In genomic region chr3:60928910-60929309, GRCm38 (mm10) we compare ENCODE assay signal across 20 mouse cellular contexts.
DNase-seq lines count a peak whose midpoint lies in the region; ATAC-seq and TF ChIP-seq lines count a peak whose summit lies in the region.
"Had no signal": no experiment of that assay in that cellular context is flagged by ENCODE, and none has a peak within 500 bp of the region (broad histone marks: within the 10 kb centered on the region; RNA-seq: fewer than 3 reads in every experiment).

No protein-coding gene starts in this region.

- H3K27ac ChIP-seq in kidney, adult 2 months (ENCODE audit: insufficient read depth, low read depth, low read length): no peak overlapping the region
- H3K27ac ChIP-seq: heart, adult 2 months; hindbrain, embryonic 13.5 days; kidney, postnatal 0 days; left cerebral cortex, adult 2 months; midbrain, embryonic 13.5 days had no signal

- no peak for TF ChIP-seq POLR2A in kidney, adult 2 months (IDR thresholded peaks at IDR 0.05; ENCODE audit: low read depth, low read length)

- DNase-seq in kidney, adult 2 months: peak; percentile 0
- no peak for DNase-seq in kidney, adult 8-10 months
- peak; percentile 1 for DNase-seq in lung, postnatal 36 days
- DNase-seq in lung, postnatal 14 days: no peak
- no peak for DNase-seq in spleen, adult 12 weeks (ENCODE audit: low spot score)
- DNase-seq in layer of hippocampus, adult 9-11 months: no peak
- DNase-seq: adrenal gland, adult 8-10 months; cerebellum, adult 8-10 months; forebrain, postnatal 0 days; gastrocnemius, postnatal 14 days; heart, adult 2 months; heart, postnatal 36 days; kidney, adult 11 months; thymus, adult 2 months had no signal

- no peaks in the 10 kb centered on the region for H3K27me3 ChIP-seq in kidney, adult 2 months (replicated peaks; ENCODE audit: control insufficient read depth, insufficient read depth, low read length)
- H3K27me3 ChIP-seq: hindbrain, embryonic 13.5 days; megakaryocyte, embryonic 14.5 days; midbrain, embryonic 13.5 days had no signal

- ATAC-seq in megakaryocyte, adult 5-6 weeks (ENCODE audit: poor library complexity, severe bottlenecking): peak; percentile 96
- ATAC-seq: forebrain, postnatal 0 days; midbrain, embryonic 13.5 days had no signal

- WGBS in kidney, adult 2 months: 69% methylated on average over 4 of the region's 4 CpGs

- no peaks in the 10 kb centered on the region for H3K4me1 ChIP-seq in kidney, adult 2 months (ENCODE audit: control insufficient read depth, insufficient read depth, low read length)
- H3K4me1 ChIP-seq: hindbrain, embryonic 13.5 days; midbrain, embryonic 13.5 days had no signal

- no peaks in the 10 kb centered on the region for H3K36me3 ChIP-seq in kidney, adult 2 months (ENCODE audit: control insufficient read depth, insufficient read depth, low read length)
- H3K36me3 ChIP-seq: hindbrain, embryonic 13.5 days; midbrain, embryonic 13.5 days had no signal

- no peak for TF ChIP-seq CTCF in kidney, adult 2 months (conservative IDR thresholded peaks at IDR 0.05; ENCODE audit: insufficient read depth, insufficient read length, low read depth, low read length)

- no peak overlapping the region for H3K4me3 ChIP-seq in kidney, adult 2 months (ENCODE audit: insufficient read depth, low read depth, low read length)
- H3K4me3 ChIP-seq: heart, adult 2 months; hindbrain, embryonic 13.5 days; left cerebral cortex, adult 2 months; megakaryocyte, embryonic 14.5 days; midbrain, embryonic 13.5 days had no signal

Comparison
In these comparisons a context has a peak if more than half of its experiments do, and no peak if none do; other contexts are left out.
1. DNase-seq: peak in kidney, adult 2 months (single experiment) and lung, postnatal 36 days (single experiment); none in kidney, adult 8-10 months (0 of 2), lung, postnatal 14 days (single experiment), spleen, adult 12 weeks (single experiment) and layer of hippocampus, adult 9-11 months (single experiment).